Mouse (Mus musculus): ENCODE data around the gene Topaz1.

DNA sequence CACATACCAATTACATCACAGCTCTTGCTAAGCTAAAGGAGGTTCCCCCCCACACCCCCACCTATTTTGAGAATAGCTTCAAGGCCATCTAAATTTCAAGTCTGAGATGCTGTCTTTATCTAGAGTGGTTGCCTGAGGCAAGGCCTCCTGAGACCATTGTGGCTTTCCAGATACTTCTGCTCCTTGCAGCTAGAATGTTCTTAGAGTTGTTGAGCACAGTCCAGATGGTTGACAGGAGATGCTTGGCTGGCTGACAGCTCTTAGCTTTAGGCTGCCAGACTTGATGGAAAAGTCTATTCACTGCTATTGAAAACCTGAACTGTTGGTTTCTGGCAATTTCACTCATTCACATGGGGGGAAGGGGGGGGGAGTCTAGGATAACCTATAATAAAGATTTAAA, 99.0 kb downstream of the Topaz1 start:
- no peak for TF ChIP-seq ZNF384 (IDR thresholded peaks at IDR 0.05; ENCODE audit: low read depth, low read length)
- no peak for TF ChIP-seq CHD2 (IDR thresholded peaks at IDR 0.05; ENCODE audit: low read depth, low read length)
- no peak for TF ChIP-seq ZC3H11A (IDR thresholded peaks at IDR 0.05; ENCODE audit: borderline replicate concordance, low read depth, low read length)
- no peak for TF ChIP-seq HCFC1 (IDR thresholded peaks at IDR 0.05; ENCODE audit: borderline replicate concordance, insufficient read depth, low read length)
- TF ChIP-seq MAFK (IDR thresholded peaks at IDR 0.05; ENCODE audit: insufficient read depth, low read depth, low read length): no peak

Measured in ES-E14 (cell line).